Mouse (Mus musculus) heart, postnatal 0 days (tissue): ENCODE data around the gene 1700069L16Rik. TPM values are rescaled to one million over a fixed set of nuclear protein-coding genes. Genes with fewer than 3 reads are reported as not detected.

Experiments used
- ATAC-seq: fragments of 200-750 bp; cut with Nextera tagmentation; 2 replicates; pipeline ENCODE4 v1.8.0; 2017; ENCODE audit warnings: low read depth, moderate number of reproducible peaks, moderate library complexity; ENCODE audit not compliant: insufficient read depth
- DNase-seq: peaks from one replicate; pipeline ENCODE4 v3.0.0-alpha.2; 2016; ENCODE audit warnings: low spot score
- H3K27ac ChIP-seq: fragments of 300-500 bp; sonication (generic); 2 replicates; pipeline ENCODE4 v1.5.1; 2014; ENCODE audit warnings: low read depth, mild to moderate bottlenecking
- H3K27me3 ChIP-seq: fragments of 300-500 bp; sonication (generic); 2 replicates; pipeline ENCODE4 v1.6.1; 2014; ENCODE audit warnings: low read length, mixed read lengths; ENCODE audit not compliant: control insufficient read depth, insufficient read depth
- H3K36me3 ChIP-seq: fragments of 300-500 bp; sonication (generic); replicated peaks from 2 replicates; pipeline ENCODE4 v1.6.1; 2014; ENCODE audit warnings: low read length, mixed read lengths; ENCODE audit not compliant: control insufficient read depth, insufficient read depth
- H3K4me1 ChIP-seq: fragments of 300-500 bp; sonication (generic); 2 replicates; pipeline ENCODE4 v1.6.1; 2014; ENCODE audit warnings: antibody characterized with exemption; ENCODE audit not compliant: control insufficient read depth, insufficient read depth
- H3K4me2 ChIP-seq: fragments of 300-500 bp; sonication (generic); 2 replicates; pipeline ENCODE4 v1.6.1; 2014; ENCODE audit warnings: low read depth, mild to moderate bottlenecking, low read length, moderate library complexity
- H3K4me3 ChIP-seq: fragments of 300-500 bp; sonication (generic); 2 replicates; pipeline ENCODE4 v1.5.1; 2014; ENCODE audit warnings: low read depth, low read length
- H3K9ac ChIP-seq: fragments of 300-500 bp; sonication (generic); replicated peaks from 2 replicates; pipeline ENCODE4 v1.6.1; 2014; ENCODE audit warnings: low read depth, low read length, mixed read lengths
- H3K9me3 ChIP-seq: fragments of 300-500 bp; sonication (generic); replicated peaks from 2 replicates; pipeline ENCODE4 v1.6.1; 2016; ENCODE audit warnings: low read length; ENCODE audit not compliant: control insufficient read depth
- CTCF ChIP-seq: IDR thresholded peaks from 2 replicates; pipeline ENCODE4 v1.5.1; 2016; ENCODE audit warnings: antibody characterized with exemption, control low read depth, low read depth
- EP300 ChIP-seq: IDR thresholded peaks from 2 replicates; pipeline ENCODE4 v1.6.1; 2016; ENCODE audit warnings: antibody characterized with exemption, low read depth
- WGBS: fragments of 180-500 bp; shearing (Covaris S2); extraction: QIAGEN DNeasy Blood & Tissue Kit; methylation state at CpG from one replicate; pipeline ENCODE4 v1.1.7; 2014; 5-methylcytosine and 5-hydroxymethylcytosine counted together
- polyA plus RNA-seq: library from polyadenylated mRNA; unstranded; fragments of >200 nt; fragmentation: Nextera tagmentation; extraction: Ambion mirVana; gene quantifications from 2 replicates; pipeline ENCODE4 v1.2.1, GENCODE M21; 2015
- total RNA-seq: library from RNA; depleted of rRNA; stranded (reverse); fragments of >200 nt; gene quantifications from 2 replicates; pipeline ENCODE4 v1.2.3, GENCODE M21; 2014; ENCODE audit warnings: low replicate concordance

Gene 1700069L16Rik
- total and polyA plus RNA-seq, 2 experiments from 2014 or later: not detected

GRCm38 (mm10) chr5:113731174-113731573, 6.6 kb upstream of the 1700069L16Rik start:
- Histone ChIP-seq H3K27ac (no peak overlapping the region), H3K9me3 (no peaks in the 10 kb centered on the region), H3K27me3 (0 out of 2 replicates have a peak, but pooled peaks cover 6% of the 10 kb centered on the region), H3K36me3 (no peaks in the 10 kb centered on the region), H3K9ac (no peak overlapping the region), H3K4me2 (no peak overlapping the region), H3K4me1 (peaks cover 6% of the 10 kb centered on the region), H3K4me3 (no peak overlapping the region)
- ATAC-seq (no peak), DNase-seq (no peak)
- TF ChIP-seq EP300: no peak
- no peak for TF ChIP-seq CTCF
- WGBS: 75% methylated on average over 7 of the region's 7 CpGs

GRCm38 (mm10) chr5:113730641-113731121, 6.1 kb upstream of the 1700069L16Rik start:
- TF ChIP-seq CTCF (no peak), EP300 (no peak)
- WGBS: 64% methylated on average over 7 of the region's 7 CpGs
- Histone ChIP-seq H3K9me3 (no peaks in the 10 kb centered on the region), H3K4me3 (no peak overlapping the region), H3K4me2 (no peak overlapping the region), H3K4me1 (peaks cover 4% of the 10 kb centered on the region; the same call in 1 of the 2 replicates), H3K9ac (no peak overlapping the region), H3K27me3 (0 out of 2 replicates have a peak, but pooled peaks cover 6% of the 10 kb centered on the region), H3K27ac (no peak overlapping the region), H3K36me3 (no peaks in the 10 kb centered on the region)
- no peak for DNase-seq
- ATAC-seq: no peak

- 74% methylated on average over 7 of the region's 7 CpGs for WGBS
- ATAC-seq (no peak), DNase-seq (no peak)
- Histone ChIP-seq H3K9ac (no peak overlapping the region), H3K4me2 (no peak overlapping the region), H3K4me1 (no peaks in the 10 kb centered on the region), H3K36me3 (no peaks in the 10 kb centered on the region), H3K9me3 (no peaks in the 10 kb centered on the region), H3K27me3 (peaks cover 13% of the 10 kb centered on the region; the same call in 1 of the 2 replicates), H3K4me3 (no peak overlapping the region), H3K27ac (no peak overlapping the region)
- TF ChIP-seq EP300: no peak
- TF ChIP-seq CTCF: no peak
Measured at GRCm38 (mm10) chr5:113728691-113729090, 4.1 kb upstream of the 1700069L16Rik start.

GRCm38 (mm10) chr5:113728011-113728410, 3.4 kb upstream of the 1700069L16Rik start:
- no peak overlapping the region for H3K27ac ChIP-seq

GRCm38 (mm10) chr5:113727238-113727637, 2.7 kb upstream of the 1700069L16Rik start:
- Histone ChIP-seq H3K36me3 (no peaks in the 10 kb centered on the region), H3K27ac (no peak overlapping the region), H3K4me2 (no peak overlapping the region), H3K4me3 (no peak overlapping the region), H3K9me3 (no peaks in the 10 kb centered on the region), H3K4me1 (no peaks in the 10 kb centered on the region), H3K27me3 (peaks cover 18% of the 10 kb centered on the region; the same call in 1 of the 2 replicates), H3K9ac (no peak overlapping the region)
- 32% methylated on average over 12 of the region's 12 CpGs for WGBS
- TF ChIP-seq CTCF (no peak), EP300 (no peak)
- no peak for ATAC-seq
- no peak for DNase-seq

More at GRCm38 (mm10) chr5:113728011-113728410, 3.4 kb upstream of the 1700069L16Rik start:
- Histone ChIP-seq H3K36me3 (no peaks in the 10 kb centered on the region), H3K27me3 (peaks cover 18% of the 10 kb centered on the region; the same call in 1 of the 2 replicates), H3K4me1 (no peaks in the 10 kb centered on the region), H3K9me3 (no peaks in the 10 kb centered on the region), H3K9ac (no peak overlapping the region), H3K4me2 (no peak overlapping the region), H3K4me3 (no peak overlapping the region)
- no peak for ATAC-seq
- no peak for DNase-seq
- 80% methylated on average over 7 of the region's 7 CpGs for WGBS
- TF ChIP-seq CTCF: no peak
- no peak for TF ChIP-seq EP300

GRCm38 (mm10) chr5:113726618-113727017, 2.0 kb upstream of the 1700069L16Rik start:
- no peaks in the 10 kb centered on the region for H3K9me3 ChIP-seq
- no peak overlapping the region for H3K4me3 ChIP-seq

More at GRCm38 (mm10) chr5:113726618-113727017, 2.0 kb upstream of the 1700069L16Rik start:
- no peaks in the 10 kb centered on the region for H3K36me3 ChIP-seq
- 52% methylated on average over 6 of the region's 6 CpGs for WGBS
- no peak overlapping the region for H3K9ac ChIP-seq
- no peak for DNase-seq
- H3K4me2 ChIP-seq: no peak overlapping the region
- TF ChIP-seq CTCF (no peak), EP300 (no peak)
- no peak for ATAC-seq
- no peak overlapping the region for H3K27ac ChIP-seq
- peaks cover 18% of the 10 kb centered on the region; the same call in 1 of the 2 replicates for H3K27me3 ChIP-seq
- H3K4me1 ChIP-seq: no peaks in the 10 kb centered on the region
